Mouse (Mus musculus): ENCODE data around the gene Degs1.

- TF ChIP-seq CTCF (conservative IDR thresholded peaks at IDR 0.05 in 1 of 2, IDR thresholded peaks at IDR 0.05 in 1 of 2; ENCODE audit: low read depth in 2 of 2, low read length in 2 of 2) (no peak), USF1 (IDR thresholded peaks at IDR 0.05; ENCODE audit: low read depth, low read length) (no peak), SIN3A (IDR thresholded peaks at IDR 0.05; ENCODE audit: low read length) (no peak), POLR2A (IDR thresholded peaks at IDR 0.05; ENCODE audit: low read depth, low read length) (no peak), ELF1 (IDR thresholded peaks at IDR 0.05; ENCODE audit: low read depth, low read length) (no peak), MEF2A (IDR thresholded peaks at IDR 0.05; ENCODE audit: borderline replicate concordance, low read depth, low read length) (no peak), NELFE (IDR thresholded peaks at IDR 0.05; ENCODE audit: low read depth, low read length) (no peak), RCOR1 (conservative IDR thresholded peaks at IDR 0.05; ENCODE audit: low read depth, low read length) (no peak), HCFC1 (IDR thresholded peaks at IDR 0.05; ENCODE audit: low read depth, low read length) (no peak)
Measured at GRCm38 (mm10) chr1:182250734-182251133, 31.9 kb downstream of the Degs1 start.
